Mouse (Mus musculus) CD8-positive naive resting alpha-beta T cell, adult 2 months (primary cell): ENCODE measurements around the gene Larp4.

Experiments used
- DNase-seq, 2 experiments: peaks; one replicate each; pipeline ENCODE4 v3.0.0; 2022; ENCODE audit warnings: low read depth in 2 of 2, low spot score in 2 of 2

Larp4 gene

DNA sequence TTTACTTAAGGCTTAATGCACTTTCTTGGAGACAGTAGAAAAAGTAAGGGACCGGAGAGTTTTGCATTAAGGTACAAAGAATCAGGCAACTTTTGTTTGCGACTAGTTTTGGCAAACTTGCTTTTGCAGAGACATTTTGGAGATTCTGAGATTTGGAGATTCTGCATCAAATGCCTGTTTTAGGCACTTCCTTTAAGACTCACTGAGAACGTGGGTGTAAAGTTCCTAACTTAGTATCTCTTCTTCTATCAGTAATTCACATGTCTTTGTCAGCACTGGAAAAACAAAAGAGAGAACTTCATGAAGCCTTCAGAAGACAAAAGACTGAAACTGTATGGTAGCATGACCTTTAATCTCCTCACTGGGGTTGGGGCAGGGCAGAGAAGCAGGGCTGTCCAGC is 87.8 kb downstream of the Larp4 start:
- DNase-seq: no peak

DNA sequence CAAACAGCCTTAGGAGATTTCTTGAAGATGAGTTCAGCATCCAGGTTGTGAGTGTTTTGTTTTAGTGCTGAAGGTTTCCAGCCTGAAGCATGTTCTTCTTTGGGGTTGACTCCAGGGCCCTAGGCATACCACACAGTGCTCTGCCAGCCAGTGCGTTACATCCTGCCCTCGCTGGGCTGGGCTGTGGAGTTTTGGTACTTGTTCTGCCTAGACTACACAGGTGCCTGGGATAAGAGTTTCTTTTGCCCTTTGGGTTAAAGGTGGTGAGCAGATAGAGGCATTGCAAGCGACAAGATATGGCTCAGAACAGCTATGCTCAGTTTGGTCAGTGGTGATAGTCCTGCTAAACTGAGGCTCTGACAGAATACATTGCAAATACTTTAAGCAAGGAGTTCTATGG is 88.3 kb downstream of the Larp4 start:
- DNase-seq: no peak

DNA sequence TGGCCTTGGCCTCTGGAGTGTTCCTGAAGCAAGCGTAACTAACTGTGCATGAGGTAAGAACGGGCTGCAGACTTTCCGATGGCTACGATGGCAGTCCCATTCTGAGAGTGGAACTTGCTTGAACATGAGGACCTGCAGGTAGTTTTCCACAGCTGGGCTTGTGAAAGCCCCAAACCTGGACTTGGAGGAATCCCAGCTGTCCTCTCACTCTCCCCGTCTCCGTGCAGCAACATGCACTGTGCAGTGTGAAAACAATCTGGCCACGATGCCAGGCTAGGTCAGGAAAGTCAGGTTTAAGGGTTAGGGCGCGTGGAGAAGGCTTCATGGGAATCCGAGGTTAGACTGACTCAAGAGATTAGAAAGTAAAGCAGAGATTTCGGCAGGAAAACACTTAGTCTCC is 89.0 kb downstream of the Larp4 start:
- no peak for DNase-seq

DNA sequence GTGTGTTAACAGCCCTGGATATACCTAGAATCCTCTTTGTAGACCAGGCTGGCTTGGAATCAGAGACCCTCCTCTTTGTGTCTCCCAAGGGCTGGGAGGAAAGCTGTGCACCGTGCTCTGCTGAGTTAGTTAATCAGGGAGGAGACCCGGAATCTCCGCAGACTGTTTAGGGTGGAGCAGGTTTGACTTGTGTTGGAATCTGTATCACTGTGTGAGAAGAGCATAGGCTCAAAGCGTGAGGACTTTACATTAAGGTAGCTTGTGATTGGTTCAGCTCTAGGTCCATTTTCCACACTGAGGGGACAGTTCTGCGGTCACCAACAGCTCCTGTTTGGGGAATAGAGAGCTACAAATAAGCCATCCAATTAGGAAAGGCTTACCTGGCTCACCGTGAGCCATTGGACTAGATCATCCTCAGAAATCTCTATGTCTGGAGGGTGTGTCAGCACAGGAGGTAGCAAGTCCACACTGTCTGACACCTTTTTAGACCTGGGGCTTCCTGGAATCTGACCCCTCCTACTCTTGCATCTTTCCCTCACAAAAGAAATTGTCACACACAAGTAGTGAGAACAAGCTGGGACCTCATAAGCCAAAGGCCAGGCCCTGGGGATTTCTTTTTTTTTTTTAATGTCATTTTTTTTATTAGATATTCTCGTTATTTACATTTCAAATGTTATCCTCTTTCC is 89.9 kb downstream of the Larp4 start:
- no peak for DNase-seq

DNA sequence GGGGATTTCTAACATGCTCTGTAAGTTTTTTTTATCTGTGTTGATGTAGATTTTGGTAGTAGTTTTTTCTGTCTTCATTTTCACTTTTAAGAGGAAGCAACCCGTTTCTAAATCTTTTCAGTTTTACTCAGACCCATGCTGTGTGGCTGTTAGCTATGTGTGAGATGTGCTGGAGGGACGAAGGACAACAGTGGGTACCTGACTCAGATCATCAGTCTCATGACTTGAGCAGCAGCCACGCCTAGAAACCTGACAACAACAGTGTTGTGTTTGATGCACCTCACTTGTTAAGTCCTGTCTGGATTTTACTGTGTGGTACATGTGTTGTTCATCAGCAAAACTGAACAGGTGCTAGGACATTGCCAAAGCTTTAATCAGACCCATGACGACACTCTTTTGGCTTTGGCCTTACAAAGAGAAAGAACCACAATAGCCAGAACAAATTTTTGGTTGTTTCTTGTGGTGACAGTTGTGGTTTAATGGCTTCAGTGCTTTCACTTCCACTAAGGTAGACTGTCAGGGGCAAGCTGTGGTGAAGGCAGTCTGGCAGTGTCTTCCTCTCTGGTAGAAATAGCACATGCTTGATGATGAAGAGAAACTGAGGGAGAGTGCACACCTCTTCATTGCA is 90.8 kb downstream of the Larp4 start:
- peak; percentile 30 to 33 for DNase-seq

DNA sequence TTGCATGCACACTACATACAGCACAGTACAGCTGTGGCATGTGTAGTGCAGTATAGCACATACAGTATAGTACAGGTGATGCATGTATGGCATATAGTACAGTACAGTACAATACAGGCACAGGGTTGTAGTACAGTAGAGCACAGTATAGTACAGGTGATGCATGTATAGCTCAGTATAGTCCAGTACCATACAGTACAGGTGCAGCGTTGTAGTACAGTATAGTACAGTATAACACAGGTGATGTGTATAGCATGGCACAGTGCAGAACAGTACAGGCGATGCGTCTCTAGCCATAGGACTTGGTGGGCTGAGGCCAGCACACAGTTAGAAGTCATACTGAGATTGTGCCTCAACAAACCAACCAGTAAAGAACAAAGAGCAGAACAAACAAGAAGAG is 91.5 kb downstream of the Larp4 start:
- no peak for DNase-seq

DNA sequence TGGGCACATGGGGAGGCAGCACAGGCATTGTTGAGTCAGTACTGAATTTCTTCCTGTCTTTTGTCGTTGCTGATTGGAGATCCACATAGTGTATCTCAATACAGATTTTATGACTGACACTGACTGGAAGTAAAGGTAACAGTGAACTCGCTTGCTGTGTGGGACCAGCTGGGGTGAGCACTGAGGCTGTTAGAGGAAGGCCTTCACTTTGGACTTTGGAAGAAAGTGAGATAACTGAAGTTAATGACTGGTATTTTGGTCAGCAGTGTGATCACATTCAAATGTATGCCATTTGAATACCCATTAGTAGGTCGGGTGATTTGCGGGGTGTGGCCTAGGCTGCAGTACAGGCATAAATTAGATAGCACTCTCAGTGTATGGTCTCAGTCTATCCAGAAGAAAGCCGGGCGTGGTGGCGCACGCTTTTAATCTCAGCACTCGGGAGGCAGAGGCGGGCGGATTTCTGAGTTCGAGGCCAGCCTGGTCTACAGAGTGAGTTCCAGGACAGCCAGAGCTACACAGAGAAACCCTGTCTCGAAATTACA is 93.4 kb downstream of the Larp4 start:
- no peak for DNase-seq
